Mouse (Mus musculus) ES-E14 (cell line): ENCODE measurements around the gene Prr5l.

Source experiments
- CHD2 ChIP-seq: IDR thresholded peaks from 2 replicates; pipeline ENCODE4 v1.6.1; 2014; ENCODE audit warnings: mild to moderate bottlenecking, low read depth, low read length, inconsistent platforms
- HCFC1 ChIP-seq: IDR thresholded peaks from 2 replicates; pipeline ENCODE4 v1.6.1; 2012; ENCODE audit warnings: low read length, inconsistent platforms, borderline replicate concordance; ENCODE audit not compliant: insufficient read depth
- MAFK ChIP-seq: IDR thresholded peaks from 2 replicates; pipeline ENCODE4 v1.6.1; 2014; ENCODE audit warnings: mild to moderate bottlenecking, low read depth, low read length, inconsistent platforms; ENCODE audit not compliant: insufficient read depth
- ZC3H11A ChIP-seq: IDR thresholded peaks from 2 replicates; pipeline ENCODE4 v1.6.1; 2012; ENCODE audit warnings: low read depth, mild to moderate bottlenecking, inconsistent platforms, low read length, borderline replicate concordance
- ZNF384 ChIP-seq: IDR thresholded peaks from 2 replicates; pipeline ENCODE4 v1.6.1; 2012; ENCODE audit warnings: low read depth, low read length, inconsistent platforms

- TF ChIP-seq CHD2 (no peak), MAFK (no peak), ZC3H11A (no peak), ZNF384 (no peak), HCFC1 (no peak)
These were observed 6.1 kb upstream of the Prr5l start for GRCm38 (mm10) chr2:101888886-101889285.
